Mouse (Mus musculus) cerebellum, adult 11-12 months (tissue): Measurements from ENCODE around the gene Nos1.
A peak's percentile ranks its signal among the peaks of the same experiment; 100 is the strongest.

Experiments
- DNase-seq: peaks from one replicate; pipeline ENCODE4 v3.0.0; 2022

Gene Nos1

DNA sequence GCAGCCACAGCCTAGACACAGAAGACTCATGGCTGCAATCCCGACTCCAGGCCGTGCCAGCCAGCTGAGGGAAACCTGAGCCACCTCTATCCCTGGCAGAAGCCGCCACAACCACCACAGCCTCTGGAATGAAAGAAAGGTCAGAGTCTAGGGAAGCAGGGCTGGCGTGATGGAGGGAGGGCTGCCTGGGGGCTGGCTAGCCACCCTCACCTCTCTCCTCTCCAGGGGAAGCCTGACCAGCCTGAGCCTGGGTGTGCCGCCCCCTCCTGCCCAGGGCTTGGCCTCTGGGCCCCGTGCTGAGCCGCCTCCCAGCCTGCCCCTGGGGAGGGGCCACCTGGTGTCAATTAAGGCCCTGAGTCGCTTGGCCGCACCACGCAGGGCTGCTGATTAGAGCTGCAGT, at the start of gene Nos1:
Gene Nos1 (plus strand): TSS at position 352 of the 400 bp plus-strand sequence.
- DNase-seq = no peak

DNA sequence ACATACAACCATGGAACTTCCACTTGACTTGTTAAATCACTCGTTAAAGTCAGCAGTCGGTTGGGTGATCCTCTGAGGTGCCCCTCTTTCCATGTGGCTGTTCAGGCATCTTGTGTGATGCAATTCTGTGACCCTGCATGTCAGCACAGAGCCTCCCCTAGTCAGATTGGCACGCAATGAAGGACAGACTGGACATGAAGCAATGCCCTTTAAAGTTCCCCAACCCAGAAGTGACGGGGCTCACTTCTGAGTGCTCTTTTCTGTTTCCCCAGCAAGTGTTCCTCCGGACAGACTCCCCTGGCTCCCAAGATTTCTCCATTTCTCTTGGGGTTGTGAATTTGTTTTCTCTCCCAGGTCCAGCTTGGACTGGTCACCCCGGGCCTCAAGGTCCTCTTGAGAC, 49.5 kb upstream of the Nos1 start:
- DNase-seq = no peak

DNA sequence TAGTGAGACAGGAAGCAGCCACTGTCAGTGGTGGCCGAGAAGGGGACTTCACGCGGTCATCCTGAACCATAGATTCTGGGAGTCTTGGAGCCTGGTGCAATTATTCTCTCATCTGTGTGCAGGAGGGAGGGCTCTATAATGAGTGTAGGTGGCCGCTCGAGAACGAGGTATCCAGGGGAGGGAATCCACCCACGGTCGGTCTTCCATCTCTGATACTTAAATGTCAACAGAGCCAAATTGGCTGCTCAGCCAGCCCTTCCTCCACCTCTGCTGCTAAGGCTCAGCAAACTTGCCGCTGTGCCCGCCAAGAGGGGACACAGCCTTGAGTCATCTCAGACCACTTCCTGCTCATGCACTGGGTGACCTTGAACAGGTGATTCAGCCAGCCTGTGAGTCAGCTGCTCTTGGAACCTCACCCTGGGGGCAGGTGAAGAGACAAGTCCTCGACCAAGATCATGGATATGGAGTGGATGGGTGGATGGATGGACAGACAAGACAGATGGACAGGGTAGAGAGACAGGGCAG, 36.1 kb upstream of the Nos1 start:
- no peak for DNase-seq

DNA sequence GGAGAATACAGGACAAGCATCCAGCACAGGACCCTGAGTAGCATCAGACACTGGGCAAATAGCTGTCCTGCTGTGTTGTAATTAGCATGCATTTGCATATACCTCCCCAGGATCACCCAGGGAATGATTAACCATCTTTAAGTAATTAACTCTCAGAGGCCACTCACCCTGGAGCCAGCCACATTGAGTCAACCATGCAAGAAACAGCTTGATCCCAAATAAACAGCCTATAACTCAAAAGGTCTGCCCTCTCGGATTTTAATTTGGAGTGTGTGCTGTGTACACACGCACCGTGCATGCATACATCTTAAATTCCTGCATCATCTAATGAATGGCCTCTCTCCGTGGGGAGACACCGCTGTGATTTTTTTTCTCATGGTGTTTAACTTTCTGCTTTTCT, 31.5 kb upstream of the Nos1 start:
- no peak for DNase-seq

DNA sequence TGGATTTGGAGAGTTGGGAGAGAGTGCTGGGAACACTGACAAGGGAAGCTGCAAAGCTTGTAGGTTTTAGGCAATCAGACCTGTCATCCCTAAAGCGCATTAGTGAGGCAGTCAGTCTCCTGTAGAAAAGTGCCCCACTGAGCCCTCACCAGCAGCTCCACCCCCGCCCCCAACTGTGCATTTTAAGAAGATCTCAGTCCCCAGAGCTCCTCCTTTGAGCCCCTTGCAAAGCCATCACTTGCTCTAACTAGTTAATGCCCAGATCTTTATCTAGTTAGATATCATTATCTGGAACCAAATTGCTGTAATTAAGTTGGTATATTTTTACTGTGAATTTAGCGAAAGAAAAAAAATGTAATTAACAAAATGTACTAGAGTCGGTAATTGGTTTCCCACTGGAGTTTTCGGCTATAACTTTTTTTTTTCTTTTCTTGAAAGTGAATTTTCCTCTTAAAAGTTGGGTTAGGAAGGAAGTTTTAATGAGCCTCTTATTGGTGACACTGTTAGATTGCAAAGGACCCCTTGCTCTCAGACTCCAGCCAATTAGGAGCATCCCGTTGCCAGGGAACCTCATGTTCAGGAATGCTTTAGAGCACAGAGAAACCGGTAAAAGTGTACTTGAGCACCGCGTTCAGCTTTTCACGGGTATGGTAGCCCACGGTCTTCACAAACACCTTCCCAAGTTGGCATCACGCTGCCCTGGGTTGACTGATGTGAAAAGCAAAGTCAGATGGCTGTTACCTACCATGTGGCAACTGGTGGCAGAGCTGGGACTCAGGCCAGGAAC, 22.9 kb upstream of the Nos1 start:
- no peak for DNase-seq

DNA sequence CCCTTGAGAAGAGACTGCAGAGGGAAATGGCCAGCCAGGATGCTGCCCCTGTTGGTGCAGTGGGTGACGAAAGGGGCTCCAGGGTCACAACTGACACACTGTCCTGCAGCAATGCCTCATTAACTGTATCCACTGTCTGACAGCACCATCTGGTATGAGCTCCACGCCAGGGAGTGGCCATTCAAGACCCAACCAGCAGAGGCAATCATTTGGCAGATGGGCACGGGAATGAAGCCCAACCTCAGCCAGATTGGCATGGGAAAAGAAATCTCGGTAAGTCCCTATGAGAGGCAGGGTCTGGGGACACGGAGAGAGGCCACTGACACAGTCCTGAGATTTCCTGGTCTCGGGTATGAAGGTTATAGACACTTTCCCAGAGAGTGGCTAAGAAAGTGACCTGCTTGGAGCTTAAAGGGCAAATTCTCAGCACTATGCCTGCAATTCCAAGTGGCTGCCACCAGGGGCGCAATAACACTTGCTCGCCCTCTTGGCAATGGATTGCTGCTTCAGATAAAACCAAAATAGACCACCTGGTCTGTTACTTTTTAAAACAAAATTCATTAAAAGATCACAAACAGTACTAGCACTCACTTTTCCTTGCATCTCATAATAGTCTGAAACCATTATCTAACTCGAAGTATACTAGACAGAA, 19.5 kb upstream of the Nos1 start:
- no peak for DNase-seq

DNA sequence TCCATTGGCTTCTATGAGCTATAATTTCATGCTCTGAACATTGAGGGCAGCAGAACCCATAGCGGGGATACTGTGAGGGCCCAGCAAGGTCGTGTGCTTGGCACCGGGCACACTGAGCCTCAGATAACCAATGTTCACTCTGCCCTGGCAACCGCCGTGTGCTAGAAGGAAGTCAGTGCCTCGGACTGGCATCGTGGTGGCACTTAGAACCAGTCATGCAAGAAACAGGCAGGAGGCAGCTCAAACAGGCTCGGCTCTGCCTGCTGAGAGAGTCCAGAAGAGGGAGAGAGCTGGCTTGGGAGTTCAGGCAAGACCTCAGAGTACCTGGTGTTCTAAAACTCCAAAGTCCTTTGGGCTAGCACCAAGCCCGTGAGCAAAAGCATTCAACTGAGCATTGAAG, 16.3 kb upstream of the Nos1 start:
- no peak for DNase-seq

DNA sequence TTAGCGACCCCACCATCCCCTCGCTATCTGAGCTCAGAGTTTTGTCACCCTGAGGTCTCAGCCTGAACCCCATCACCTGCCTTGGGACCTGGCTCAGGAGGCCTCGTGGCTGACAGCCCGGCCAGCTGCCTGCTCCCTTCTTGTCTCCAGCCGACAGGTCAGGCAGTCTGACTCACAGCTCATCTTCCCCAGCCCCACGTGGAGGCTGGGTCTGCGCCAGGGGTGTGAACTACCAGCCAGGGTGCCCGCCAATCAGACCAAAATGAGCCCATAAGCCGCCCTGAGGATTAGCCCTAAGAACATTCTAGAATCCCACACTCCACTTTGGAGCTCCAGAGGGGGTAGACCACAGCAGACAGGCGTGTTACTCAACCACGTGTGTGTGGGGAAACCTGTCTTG, 1.7 kb upstream of the Nos1 start:
- DNase-seq = no peak

DNA sequence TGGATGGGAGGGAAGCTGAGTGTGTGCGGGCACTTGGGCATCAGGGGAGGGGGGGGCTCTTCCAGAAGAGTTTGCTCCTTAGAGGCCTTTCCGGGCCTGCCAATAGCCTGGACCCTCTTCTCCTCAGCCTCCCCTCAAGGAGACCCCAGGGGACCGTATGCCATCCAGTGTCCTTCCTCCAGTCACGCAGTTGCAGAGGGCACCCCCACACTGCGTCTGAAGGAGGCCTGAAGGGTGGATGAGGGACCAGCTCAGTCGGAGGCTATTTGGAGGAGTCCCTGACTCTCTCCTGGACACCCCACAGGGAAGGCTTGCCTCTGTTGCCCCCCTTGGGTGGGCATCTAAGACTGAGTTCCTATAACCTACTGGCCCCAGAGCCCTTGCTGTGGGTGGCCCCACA, 346 bp downstream of the Nos1 start:
- no peak for DNase-seq

DNA sequence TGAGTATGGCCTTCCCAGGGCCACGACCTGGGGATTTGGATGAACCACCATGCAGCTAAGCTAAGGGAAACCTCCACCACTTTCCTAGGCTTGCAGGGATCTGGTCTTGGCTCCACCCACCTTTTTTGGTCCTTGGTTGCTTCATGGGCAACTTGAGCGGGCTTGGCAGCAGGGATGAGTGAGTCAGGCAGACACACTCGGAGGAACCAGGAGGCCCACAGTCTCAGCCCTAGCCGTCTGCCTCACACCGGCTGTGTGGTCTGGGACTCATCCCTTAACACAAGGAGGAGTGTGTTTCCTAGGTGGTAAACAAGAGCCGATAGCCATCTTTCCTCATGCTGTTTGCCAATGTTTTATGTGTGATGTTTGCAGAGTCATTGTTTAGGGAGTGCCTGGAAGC, 9.2 kb downstream of the Nos1 start:
- no peak for DNase-seq

DNA sequence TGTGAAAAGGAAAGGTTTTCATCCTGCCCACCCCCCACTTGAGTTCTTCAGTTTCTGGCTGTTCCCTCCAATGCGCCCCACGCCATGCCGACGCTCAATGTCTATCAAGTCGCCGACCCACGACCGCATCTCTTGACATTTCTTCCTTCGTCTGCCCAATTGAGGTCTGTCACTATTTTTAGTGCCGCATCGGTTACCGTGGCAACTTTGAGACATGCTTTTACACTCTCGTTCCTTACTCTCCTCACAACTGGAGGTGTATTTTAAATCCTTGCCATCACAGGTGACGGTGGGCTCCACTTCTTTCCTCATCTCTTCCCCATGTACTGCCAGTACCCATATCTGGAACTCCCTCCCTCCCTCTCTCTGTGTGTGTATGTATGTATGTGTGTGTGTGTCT, 11.0 kb downstream of the Nos1 start:
- no peak for DNase-seq

DNA sequence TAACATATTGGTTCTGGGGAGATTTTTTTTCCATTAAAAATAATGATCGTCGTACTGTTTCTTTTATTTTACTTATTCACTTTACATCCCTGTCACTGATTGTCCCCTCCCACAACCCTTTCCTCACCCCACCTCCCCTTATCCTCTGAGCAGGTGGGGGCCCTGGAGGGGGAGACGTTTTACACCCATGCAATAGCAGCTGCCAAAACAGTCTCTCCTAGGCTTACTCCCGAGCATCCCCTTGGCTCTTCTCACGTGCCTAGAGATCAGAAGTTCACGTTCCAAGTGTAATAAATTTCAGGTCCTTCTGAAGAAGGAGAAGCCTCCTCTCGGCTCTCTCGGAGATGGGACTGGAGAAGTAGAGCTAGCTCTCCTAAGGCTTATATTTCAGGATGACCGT, 20.0 kb downstream of the Nos1 start:
- DNase-seq = no peak

DNA sequence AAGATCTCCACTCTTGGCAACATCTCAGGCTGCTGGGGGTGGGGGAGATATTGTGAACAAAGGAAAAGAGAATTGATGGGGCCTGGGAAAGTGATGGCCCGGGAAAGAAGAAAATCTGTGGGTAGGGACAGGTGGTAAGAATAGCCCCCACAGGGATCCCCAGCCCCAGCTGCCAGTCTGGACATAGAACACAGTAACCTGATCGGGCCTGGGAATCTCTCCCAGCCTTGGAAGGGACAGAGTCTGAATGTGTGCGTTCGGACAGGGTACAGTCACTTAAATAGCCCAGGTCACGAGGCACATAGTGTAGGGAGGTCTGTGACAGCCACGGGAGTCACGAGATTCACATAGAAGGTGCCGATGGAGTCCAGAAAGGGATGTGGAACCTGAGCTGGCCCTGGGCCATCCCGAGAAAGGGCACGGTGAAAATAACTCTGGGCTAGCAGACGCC, 21.3 kb downstream of the Nos1 start:
- peak; percentile 23 for DNase-seq

DNA sequence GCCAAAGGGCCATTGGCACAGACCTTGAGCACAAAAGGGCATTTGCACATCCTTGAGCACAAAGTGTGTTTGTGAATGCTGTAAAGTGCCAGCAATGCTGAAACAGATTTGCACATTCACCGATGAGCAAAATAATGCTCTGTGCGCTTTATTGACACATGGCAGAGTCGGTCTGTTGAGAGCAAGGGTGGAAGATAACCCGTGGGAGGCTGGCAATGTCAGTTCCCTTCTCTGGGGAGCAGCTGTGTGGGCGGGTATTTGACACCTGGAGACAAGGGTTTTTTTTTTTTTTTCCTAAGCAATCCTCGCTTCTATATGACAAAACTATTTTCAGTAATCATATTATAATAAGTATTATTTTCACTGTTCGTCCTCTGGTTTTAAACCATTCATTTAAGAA, 22.7 kb downstream of the Nos1 start:
- no peak for DNase-seq

DNA sequence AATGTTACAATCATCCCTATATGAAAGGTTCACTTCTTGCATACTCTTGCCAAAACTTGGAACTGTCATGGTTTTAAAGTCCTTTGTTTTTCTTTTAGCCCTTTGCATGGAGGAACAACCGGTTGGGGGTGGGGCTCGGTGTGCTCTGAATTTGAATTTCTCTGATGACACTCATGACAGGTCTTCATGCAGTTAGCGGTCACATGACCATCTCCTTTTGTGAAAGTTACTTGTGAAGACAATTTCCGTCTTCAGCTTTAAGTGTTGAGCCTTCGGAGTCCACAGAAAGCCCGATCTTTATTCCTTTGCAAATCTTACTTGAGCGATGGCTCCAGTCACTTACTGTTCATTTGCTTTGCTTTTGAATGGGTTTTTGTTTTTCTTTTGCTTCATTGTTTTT, 30.1 kb downstream of the Nos1 start:
- no peak for DNase-seq

DNA sequence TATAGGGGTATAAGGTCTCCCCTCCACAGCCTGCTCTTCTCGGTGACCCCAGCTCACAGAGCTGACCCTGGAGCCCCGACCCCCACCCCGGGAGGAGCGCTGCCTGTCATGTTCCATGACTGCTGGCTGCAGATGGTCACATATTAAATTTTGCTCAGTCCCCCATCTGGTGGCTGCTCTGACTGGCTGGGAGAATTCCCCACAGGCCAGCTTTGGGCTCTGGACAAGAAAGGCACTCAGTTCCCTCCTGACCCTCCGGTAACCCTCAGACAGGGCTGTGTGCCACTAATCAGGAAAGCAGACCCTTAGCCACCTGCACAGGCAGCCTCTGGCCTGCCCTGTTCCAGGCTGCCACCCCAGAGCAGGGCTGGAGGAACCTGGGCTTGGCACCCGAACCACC, 38.0 kb downstream of the Nos1 start:
- no peak for DNase-seq

DNA sequence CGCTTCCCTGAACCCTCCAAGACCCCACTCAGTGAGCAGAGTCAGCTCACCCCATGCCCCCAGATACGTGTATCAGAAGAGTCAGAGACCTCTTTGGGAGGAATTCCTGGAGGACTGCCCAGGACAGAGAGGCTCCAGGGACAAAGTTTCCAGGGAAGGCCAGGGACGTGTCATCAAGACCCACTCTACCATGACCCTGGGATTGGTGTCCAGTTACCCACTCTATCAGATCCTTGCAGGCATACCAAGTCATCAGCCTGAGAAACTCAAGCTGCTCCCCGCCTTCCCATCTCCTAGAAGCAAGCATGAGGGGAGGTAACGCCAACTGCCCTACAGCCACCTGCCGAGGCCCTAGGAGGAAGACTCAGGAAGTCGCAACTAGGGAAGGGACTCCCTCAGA, 39.6 kb downstream of the Nos1 start:
- no peak for DNase-seq

DNA sequence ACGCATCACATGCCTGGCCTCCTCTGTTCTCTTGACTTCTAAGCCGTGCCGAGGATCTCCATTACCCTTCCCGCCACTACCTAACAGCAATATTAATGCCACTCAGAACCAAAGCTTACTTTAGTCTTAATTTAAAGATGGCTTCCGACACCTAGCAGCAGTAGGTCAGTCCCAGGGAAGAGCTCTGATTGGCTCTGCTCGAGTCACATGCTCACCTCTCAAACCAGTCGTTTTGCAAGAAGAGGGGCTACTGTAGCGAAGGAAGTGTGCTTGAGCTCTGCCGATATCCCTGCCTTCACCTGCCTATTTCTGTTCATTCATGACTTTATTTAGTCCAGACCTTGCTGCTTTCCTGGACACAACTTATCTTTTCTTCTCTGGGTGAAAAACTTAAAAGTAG, 43.0 kb downstream of the Nos1 start:
- DNase-seq = no peak

DNA sequence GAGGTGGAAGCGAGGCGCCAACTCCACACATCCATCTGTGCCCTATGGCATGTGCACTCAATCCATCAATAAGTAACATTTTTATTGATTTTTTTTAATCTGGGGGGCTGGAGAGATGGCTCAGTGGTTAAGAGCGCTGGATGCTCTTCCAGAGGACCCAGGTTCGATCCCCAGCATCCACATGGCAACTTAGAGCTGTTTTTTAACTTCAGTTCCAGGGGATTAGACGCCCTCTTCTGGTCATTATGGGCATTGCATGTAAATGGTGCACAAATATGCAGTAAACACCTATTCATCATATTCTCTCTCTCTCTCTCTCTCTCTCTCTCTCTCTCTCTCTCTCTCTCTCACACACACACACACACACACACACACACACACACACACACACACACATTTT, 43.7 kb downstream of the Nos1 start:
- no peak for DNase-seq

DNA sequence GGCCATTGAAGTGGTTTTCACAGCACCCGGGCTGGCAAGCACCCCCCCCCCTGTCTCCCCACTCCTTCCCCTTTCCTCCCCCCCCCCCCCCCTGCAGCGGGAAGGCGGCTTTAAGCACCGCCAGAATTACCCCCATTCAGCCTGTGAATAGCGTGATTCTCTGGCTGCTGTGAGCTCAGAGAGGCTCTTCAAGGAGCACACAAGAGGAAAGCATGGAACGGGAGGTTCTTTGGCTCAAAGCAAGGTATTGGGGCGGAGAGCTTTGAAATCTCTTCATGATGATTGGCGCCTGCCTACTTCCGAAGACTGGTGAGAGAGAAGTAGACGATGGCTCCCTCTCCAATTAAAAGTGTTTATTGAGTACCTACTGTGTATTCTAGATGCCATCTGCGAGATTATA, 44.5 kb downstream of the Nos1 start:
- DNase-seq = no peak

DNA sequence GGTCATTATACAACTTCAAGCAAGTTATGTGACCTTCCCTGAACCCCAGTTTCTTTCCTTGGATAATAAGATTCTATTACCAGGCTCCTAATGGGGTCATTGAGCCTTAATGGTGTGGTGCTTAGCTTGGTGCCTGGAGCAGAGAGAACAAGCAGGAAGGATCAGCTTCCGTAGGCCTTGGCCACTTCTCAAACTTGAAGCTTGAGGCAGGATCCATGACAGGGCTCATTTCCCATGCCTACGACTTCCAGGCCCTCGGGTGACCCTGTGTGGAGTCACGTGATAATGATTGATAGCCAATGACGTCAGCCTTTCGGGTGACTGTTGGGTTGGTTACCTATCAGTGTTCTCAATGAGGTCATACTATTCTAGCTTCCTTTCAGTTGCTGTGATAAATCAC, 46.5 kb downstream of the Nos1 start:
- no peak for DNase-seq

DNA sequence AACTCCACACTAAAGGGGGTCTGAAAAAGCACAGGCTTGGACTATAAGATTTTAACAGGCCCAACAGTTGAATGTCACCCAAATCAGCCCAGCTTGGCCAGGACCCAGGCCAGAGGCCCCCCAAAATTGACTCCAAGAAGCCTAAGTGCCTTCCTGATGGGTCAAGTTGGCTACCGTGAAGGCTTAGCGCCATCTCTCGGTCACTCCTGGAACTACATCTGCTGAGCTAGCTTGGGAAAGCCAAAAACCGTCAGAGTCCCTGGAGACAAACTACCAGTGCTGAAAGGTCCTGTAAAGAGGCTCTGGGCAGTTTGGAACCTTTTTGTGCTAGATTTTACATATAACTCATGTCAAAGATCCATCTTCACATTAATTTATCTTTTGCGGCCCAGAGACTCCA, 56.1 kb downstream of the Nos1 start:
- peak; percentile 65 for DNase-seq

DNA sequence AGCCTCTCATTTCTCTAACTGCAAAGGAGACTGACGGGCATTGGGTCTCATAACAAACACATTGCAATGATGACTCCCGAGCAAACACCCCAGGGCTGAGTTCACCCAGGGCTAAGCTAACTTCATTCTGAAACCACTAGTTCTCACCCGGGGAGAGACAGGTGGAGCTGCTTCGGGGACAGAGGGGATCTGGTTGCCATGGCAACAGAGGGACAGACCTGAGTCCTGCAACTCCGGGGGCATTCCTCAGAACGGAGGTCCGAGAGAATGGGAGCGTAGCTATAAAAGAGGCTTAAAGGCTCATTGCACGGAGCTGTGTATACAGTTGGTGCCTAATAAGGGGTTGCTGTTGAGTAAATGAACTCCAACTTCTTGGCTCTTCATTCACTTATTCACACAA, 56.9 kb downstream of the Nos1 start:
- DNase-seq = no peak

DNA sequence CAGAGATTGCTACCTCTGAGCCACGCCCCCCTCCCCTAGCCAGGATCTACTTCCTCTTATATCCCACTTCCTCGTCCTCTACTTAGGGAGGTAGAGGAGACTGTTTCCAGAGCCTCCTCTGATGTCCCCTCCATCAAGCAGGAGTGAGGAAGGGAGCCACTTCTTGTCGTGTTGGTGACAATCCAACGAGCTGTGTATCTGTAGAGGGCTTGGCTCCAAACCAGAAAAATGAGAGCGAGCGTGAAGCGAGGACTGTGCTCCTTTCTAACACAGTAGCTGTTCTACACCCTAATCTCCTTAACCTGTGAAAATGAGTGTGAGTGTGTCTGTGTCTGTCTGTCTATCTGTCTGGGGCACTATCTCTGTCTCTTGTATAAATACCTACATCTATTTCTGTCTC, 58.7 kb downstream of the Nos1 start:
- DNase-seq = no peak

DNA sequence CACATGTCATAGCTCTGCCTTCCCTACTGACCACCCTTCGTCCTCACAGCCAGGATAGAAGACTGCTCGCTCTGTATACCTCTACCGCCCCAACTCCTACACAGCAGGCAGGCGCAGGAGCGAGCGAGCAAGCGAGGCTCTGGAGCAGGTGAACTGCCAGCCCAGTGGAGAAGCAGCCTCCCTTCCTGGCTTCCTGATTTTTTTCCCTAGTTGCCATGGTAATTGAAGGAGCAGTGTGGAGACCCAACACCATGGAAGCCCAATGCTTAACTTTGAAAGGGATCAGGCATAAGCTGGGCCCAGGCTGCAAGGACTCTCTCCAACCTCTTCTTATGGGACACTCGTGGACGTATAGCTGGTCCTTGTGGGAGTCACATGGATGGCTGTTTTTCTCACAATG, 59.4 kb downstream of the Nos1 start:
- no peak for DNase-seq
